Mouse (Mus musculus) MEL (cell line): ENCODE results near the gene Tmem150c. TPM values are rescaled to one million over a fixed set of nuclear protein-coding genes. Genes with fewer than 3 reads are reported as not detected.

Source experiments
- DNase-seq: peaks from one replicate; pipeline ENCODE4 v3.0.0; 2011; ENCODE audit warnings: low read depth, low spot score
- H3K27ac ChIP-seq: 2 replicates; pipeline ENCODE4 v1.5.1; 2012; ENCODE audit warnings: low read depth, mild to moderate bottlenecking, control low read depth, low read length, moderate library complexity; ENCODE audit not compliant: control insufficient read depth
- H3K27me3 ChIP-seq, 2 experiments: fragments of 150-350 bp in 1 of 2; sonication (generic) in 1 of 2; 2 replicates each; pipeline ENCODE4 v1.6.1; 2012; ENCODE audit warnings: low read length in 2 of 2, mild to moderate bottlenecking in 2 of 2, improper control_type of control experiment in 1 of 2, moderate library complexity in 1 of 2; ENCODE audit not compliant: insufficient read depth in 2 of 2, control insufficient read depth in 1 of 2
- H3K36me3 ChIP-seq, 2 experiments: 2 replicates each; pipeline ENCODE4 v1.6.1; 2012 to 2014; ENCODE audit warnings: low read length in 2 of 2, improper control_type of control experiment in 1 of 2, inconsistent platforms in 1 of 2, mild to moderate bottlenecking in 1 of 2; ENCODE audit not compliant: insufficient read depth in 2 of 2, control insufficient read depth in 1 of 2
- H3K4me1 ChIP-seq, 2 experiments: fragments of 150-350 bp in 1 of 2; sonication (generic) in 1 of 2; 2 replicates each; pipeline ENCODE4 v1.6.1; 2012; ENCODE audit warnings: low read length in 2 of 2, improper control_type of control experiment in 1 of 2, mild to moderate bottlenecking in 1 of 2; ENCODE audit not compliant: insufficient read depth in 2 of 2, control insufficient read depth in 1 of 2
- H3K4me3 ChIP-seq, 2 experiments: fragments of 150-350 bp in 1 of 2; sonication (generic) in 1 of 2; 2 replicates each; pipeline ENCODE4 v1.5.1; 2012; ENCODE audit warnings: low read depth in 2 of 2, low read length in 2 of 2, mild to moderate bottlenecking in 2 of 2, moderate library complexity in 2 of 2, control low read depth in 1 of 2, improper control_type of control experiment in 1 of 2; ENCODE audit not compliant: control insufficient read depth in 1 of 2, insufficient read depth in 1 of 2
- H3K79me2 ChIP-seq: 2 replicates; pipeline ENCODE4 v1.6.1; 2012; ENCODE audit warnings: mild to moderate bottlenecking, low read length, moderate library complexity; ENCODE audit not compliant: control insufficient read depth, poor library complexity, insufficient read depth
- H3K9ac ChIP-seq: 2 replicates; pipeline ENCODE4 v1.6.1; 2012; ENCODE audit warnings: low read depth, mild to moderate bottlenecking, control low read depth, low read length, moderate library complexity; ENCODE audit not compliant: control insufficient read depth, poor library complexity, severe bottlenecking
- H3K9me3 ChIP-seq: fragments of 150-350 bp; sonication (generic); replicated peaks from 2 replicates; pipeline ENCODE4 v1.6.1; 2012; ENCODE audit warnings: mild to moderate bottlenecking, low read length, improper control_type of control experiment, moderate library complexity; ENCODE audit not compliant: insufficient read depth
- CHD1 ChIP-seq: IDR thresholded peaks from 2 replicates; pipeline ENCODE4 v1.6.1; 2012; ENCODE audit warnings: low read depth, mild to moderate bottlenecking, inconsistent platforms, low read length, improper control_type of control experiment
- CHD2 ChIP-seq: IDR thresholded peaks from 2 replicates; pipeline ENCODE4 v1.6.1; 2011; ENCODE audit warnings: low read length, improper control_type of control experiment
- ELF1 ChIP-seq: IDR thresholded peaks from 2 replicates; pipeline ENCODE4 v1.6.1; 2014; ENCODE audit warnings: low read depth, mild to moderate bottlenecking, inconsistent platforms, low read length, improper control_type of control experiment, moderate library complexity
- EP300 ChIP-seq, 2 experiments: IDR thresholded peaks; 2 replicates each; pipeline ENCODE4 v1.6.1; 2011; ENCODE audit warnings: improper control_type of control experiment in 2 of 2, low read length in 2 of 2, low read depth in 1 of 2, mild to moderate bottlenecking in 1 of 2
- MYB ChIP-seq: IDR thresholded peaks from 2 replicates; pipeline ENCODE4 v1.6.1; 2011; ENCODE audit warnings: mild to moderate bottlenecking, low read depth, low read length, improper control_type of control experiment
- NELFE ChIP-seq: IDR thresholded peaks from 2 replicates; pipeline ENCODE4 v1.6.1; 2011; ENCODE audit warnings: low read depth, low read length, improper control_type of control experiment
- NRF1 ChIP-seq: IDR thresholded peaks from 2 replicates; pipeline ENCODE4 v1.6.1; 2014; ENCODE audit warnings: low read depth, mild to moderate bottlenecking, inconsistent platforms, low read length, improper control_type of control experiment, moderate library complexity; ENCODE audit not compliant: poor library complexity, insufficient read depth, severe bottlenecking
- POLR2A ChIP-seq, 2 experiments: IDR thresholded peaks; 2 replicates each; pipeline ENCODE4 v1.6.1; 2011 to 2012; ENCODE audit warnings: low read length in 2 of 2, mild to moderate bottlenecking in 2 of 2, control low read depth in 1 of 2, improper control_type of control experiment in 1 of 2, low read depth in 1 of 2, moderate library complexity in 1 of 2; ENCODE audit not compliant: control insufficient read depth in 1 of 2, insufficient read depth in 1 of 2, poor library complexity in 1 of 2
- POLR2AphosphoS2 ChIP-seq: IDR thresholded peaks from 2 replicates; pipeline ENCODE4 v1.6.1; 2011; ENCODE audit warnings: low read length, improper control_type of control experiment
- ZMIZ1 ChIP-seq: IDR thresholded peaks from 2 replicates; pipeline ENCODE4 v1.6.1; 2012; ENCODE audit warnings: low read depth, mild to moderate bottlenecking, inconsistent platforms, low read length, improper control_type of control experiment, moderate library complexity
- polyA plus RNA-seq, 2 experiments: library from polyadenylated mRNA; stranded (reverse) in 1 of 2; unstranded in 1 of 2; fragments of >175 nt in 1 of 2; fragments of >200 nt in 1 of 2; gene quantifications; 2 replicates each; pipeline versions ENCODE4 v1.2.1 to v1.2.4; 2012; ENCODE audit warnings: low replicate concordance in 2 of 2, low read depth in 1 of 2; ENCODE audit not compliant: insufficient read length in 2 of 2, insufficient read depth in 1 of 2, missing spikeins in 1 of 2
- total RNA-seq: library from RNA; depleted of rRNA; stranded (reverse); fragments of 300-350 nt; gene quantifications from 2 replicates; pipeline ENCODE4 v1.2.3, GENCODE M21; 2012

The Tmem150c gene
- total and polyA plus RNA-seq, 3 experiments = 0.04 to 0.06 TPM; not detected in 1

GRCm38 (mm10) chr5:100036681-100037080, 122.9 kb downstream of the Tmem150c start:
- Histone ChIP-seq H3K4me1 (peaks cover 0 to 13% of the 10 kb centered on the region in 2 experiments; a peak in 1 of 4 replicates), H3K4me3 (peak overlapping the region; percentile 53 to 90), H3K9me3 (no peaks in the 10 kb centered on the region), H3K27ac (no peak overlapping the region), H3K9ac (peak overlapping the region; percentile 98), H3K36me3 (peaks cover 30 to 31% of the 10 kb centered on the region in 2 experiments), H3K79me2 (peaks cover 61% of the 10 kb centered on the region), H3K27me3 (no peaks in the 10 kb centered on the region)
- TF ChIP-seq POLR2A (IDR thresholded peaks at IDR 0.05; ENCODE audit: control insufficient read depth in 1 of 2, insufficient read depth in 1 of 2, low read depth in 1 of 2, low read length in 2 of 2, poor library complexity in 1 of 2) = 0 out of 4 replicates have a peak, but pooled peaks of 1 of the 2 experiments have one; percentile 11
- TF ChIP-seq EP300 (IDR thresholded peaks at IDR 0.05; ENCODE audit: low read depth in 1 of 2, low read length in 2 of 2) = no peak
- TF ChIP-seq CHD2 = no peak
- TF ChIP-seq CHD1 = 0 out of 2 replicates have a peak, but pooled peaks have one; percentile 40
- no peak for TF ChIP-seq NELFE
- peak; percentile 38 for DNase-seq

GRCm38 (mm10) chr5:100035950-100036349, 123.7 kb downstream of the Tmem150c start:
- no peaks in the 10 kb centered on the region for H3K9me3 ChIP-seq
- no peaks in the 10 kb centered on the region for H3K27me3 ChIP-seq
- H3K4me3 ChIP-seq = no peak overlapping the region; a peak in 1 of 4 replicates
- H3K79me2 ChIP-seq = peaks cover 55% of the 10 kb centered on the region
- H3K36me3 ChIP-seq = peaks cover 28 to 30% of the 10 kb centered on the region in 2 experiments
- H3K27ac ChIP-seq = no peak overlapping the region
- no peak overlapping the region for H3K9ac ChIP-seq
- peaks cover 0 to 10% of the 10 kb centered on the region in 2 experiments; a peak in 1 of 4 replicates for H3K4me1 ChIP-seq
- no peak for TF ChIP-seq POLR2AphosphoS2
- 0 out of 4 replicates have a peak, but pooled peaks of 1 of the 2 experiments have one; percentile 33 for TF ChIP-seq POLR2A (IDR thresholded peaks at IDR 0.05; ENCODE audit: control insufficient read depth in 1 of 2, insufficient read depth in 1 of 2, low read depth in 1 of 2, low read length in 2 of 2, poor library complexity in 1 of 2)
- DNase-seq = no peak

- Histone ChIP-seq H3K4me3 (no peak overlapping the region), H3K27me3 (no peaks in the 10 kb centered on the region), H3K4me1 (peaks cover 0 to 10% of the 10 kb centered on the region in 2 experiments; a peak in 1 of 4 replicates), H3K36me3 (peaks cover 28 to 29% of the 10 kb centered on the region in 2 experiments), H3K27ac (no peak overlapping the region)
- peak; percentile 53 for DNase-seq
- no peak for TF ChIP-seq NRF1
- peak in 1 of 2 experiments; percentile 47; a peak in 1 of 4 replicates for TF ChIP-seq POLR2A (IDR thresholded peaks at IDR 0.05; ENCODE audit: control insufficient read depth in 1 of 2, insufficient read depth in 1 of 2, low read depth in 1 of 2, low read length in 2 of 2, poor library complexity in 1 of 2)
- peak; percentile 64; the same call in 1 of the 2 replicates for TF ChIP-seq POLR2AphosphoS2
- TF ChIP-seq MYB = 0 out of 2 replicates have a peak, but pooled peaks have one; percentile 13
- no peak for TF ChIP-seq ELF1
- TF ChIP-seq CHD2 = 0 out of 2 replicates have a peak, but pooled peaks have one; percentile 8
- 0 out of 2 replicates have a peak, but pooled peaks have one; percentile 59 for TF ChIP-seq ZMIZ1
- no peak for TF ChIP-seq CHD1
- TF ChIP-seq, all 39 proteins: peak for 5
- no peaks in the 10 kb centered on the region for H3K9me3 ChIP-seq
- no peak overlapping the region for H3K9ac ChIP-seq
- H3K79me2 ChIP-seq = peaks cover 25% of the 10 kb centered on the region
These were observed 127.0 kb downstream of the Tmem150c start for GRCm38 (mm10) chr5:100032646-100033045.
